Mouse (Mus musculus): ENCODE measurements around the gene Xkr7. TPM values are rescaled to one million over a fixed set of nuclear protein-coding genes. Genes with fewer than 3 reads are reported as not detected.

Gene Xkr7
- polyA plus RNA-seq, 1 experiment: not detected

- WGBS: 70% methylated on average over 4 of the region's 4 CpGs
These were observed 18.3 kb downstream of the Xkr7 start for GRCm38 (mm10) chr2:153049997-153050358.

GRCm38 (mm10) chr2:153051095-153051494 is 19.4 kb downstream of the Xkr7 start:
- TF ChIP-seq POLR2A (IDR thresholded peaks at IDR 0.05; ENCODE audit: borderline replicate concordance, extremely low read depth, low read depth, low read length): no peak
- TF ChIP-seq CTCF (IDR thresholded peaks at IDR 0.05; ENCODE audit: insufficient read depth, low read length): no peak
- Histone ChIP-seq H3K4me1 (ENCODE audit: control insufficient read depth, insufficient read depth, low read length) (no peaks in the 10 kb centered on the region), H3K4me3 (replicated peaks; ENCODE audit: extremely low read depth, low read depth, low read length) (no peak overlapping the region)
- WGBS: 76% methylated on average over 6 of the region's 6 CpGs
- no peak for DNase-seq

More at GRCm38 (mm10) chr2:153049997-153050358, 18.3 kb downstream of the Xkr7 start:
- TF ChIP-seq POLR2A (IDR thresholded peaks at IDR 0.05; ENCODE audit: borderline replicate concordance, extremely low read depth, low read depth, low read length) (no peak), CTCF (IDR thresholded peaks at IDR 0.05; ENCODE audit: insufficient read depth, low read length) (no peak)
- H3K4me3 ChIP-seq (replicated peaks; ENCODE audit: extremely low read depth, low read depth, low read length): no peak overlapping the region
- DNase-seq: no peak
- H3K4me1 ChIP-seq (ENCODE audit: control insufficient read depth, insufficient read depth, low read length): no peaks in the 10 kb centered on the region

GRCm38 (mm10) chr2:153051537-153051936 is 19.9 kb downstream of the Xkr7 start:
- no peak for TF ChIP-seq CTCF (IDR thresholded peaks at IDR 0.05; ENCODE audit: insufficient read depth, low read length)
- TF ChIP-seq POLR2A (IDR thresholded peaks at IDR 0.05; ENCODE audit: borderline replicate concordance, extremely low read depth, low read depth, low read length): no peak
- WGBS: 65% methylated on average over 9 of the region's 9 CpGs
- Histone ChIP-seq H3K4me3 (replicated peaks; ENCODE audit: extremely low read depth, low read depth, low read length) (no peak overlapping the region), H3K4me1 (ENCODE audit: control insufficient read depth, insufficient read depth, low read length) (no peaks in the 10 kb centered on the region)
- no peak for DNase-seq

- 11% methylated on average over 30 of the region's 30 CpGs for WGBS
- no peak for DNase-seq
- no peak for TF ChIP-seq CTCF (IDR thresholded peaks at IDR 0.05; ENCODE audit: insufficient read depth, low read length)
- TF ChIP-seq POLR2A (IDR thresholded peaks at IDR 0.05; ENCODE audit: borderline replicate concordance, extremely low read depth, low read depth, low read length): no peak
- no peaks in the 10 kb centered on the region for H3K4me1 ChIP-seq (ENCODE audit: control insufficient read depth, insufficient read depth, low read length)
- no peak overlapping the region for H3K4me3 ChIP-seq (replicated peaks; ENCODE audit: extremely low read depth, low read depth, low read length)
These were observed 21.2 kb downstream of the Xkr7 start for GRCm38 (mm10) chr2:153052700-153053351.

GRCm38 (mm10) chr2:153053896-153054295 is 22.2 kb downstream of the Xkr7 start:
- DNase-seq: no peak
- Histone ChIP-seq H3K4me1 (ENCODE audit: control insufficient read depth, insufficient read depth, low read length) (no peaks in the 10 kb centered on the region), H3K4me3 (replicated peaks; ENCODE audit: extremely low read depth, low read depth, low read length) (no peak overlapping the region)
- WGBS: 90% methylated on average over 8 of the region's 8 CpGs
- no peak for TF ChIP-seq CTCF (IDR thresholded peaks at IDR 0.05; ENCODE audit: insufficient read depth, low read length)

- 55% methylated on average over 6 of the region's 6 CpGs for WGBS
- DNase-seq: no peak
- TF ChIP-seq POLR2A (IDR thresholded peaks at IDR 0.05; ENCODE audit: borderline replicate concordance, extremely low read depth, low read depth, low read length) (no peak), CTCF (IDR thresholded peaks at IDR 0.05; ENCODE audit: insufficient read depth, low read length) (no peak)
- Histone ChIP-seq H3K4me3 (replicated peaks; ENCODE audit: extremely low read depth, low read depth, low read length) (no peak overlapping the region), H3K4me1 (ENCODE audit: control insufficient read depth, insufficient read depth, low read length) (no peaks in the 10 kb centered on the region)
These were observed 23.7 kb downstream of the Xkr7 start for GRCm38 (mm10) chr2:153055270-153055920.

- DNase-seq: no peak
- no peak overlapping the region for H3K4me3 ChIP-seq (replicated peaks; ENCODE audit: extremely low read depth, low read depth, low read length)
- TF ChIP-seq CTCF (IDR thresholded peaks at IDR 0.05; ENCODE audit: insufficient read depth, low read length): no peak
- no peak for TF ChIP-seq POLR2A (IDR thresholded peaks at IDR 0.05; ENCODE audit: borderline replicate concordance, extremely low read depth, low read depth, low read length)
- WGBS: 72% methylated on average over 4 of the region's 4 CpGs
- H3K4me1 ChIP-seq (ENCODE audit: control insufficient read depth, insufficient read depth, low read length): no peaks in the 10 kb centered on the region
These were observed 26.7 kb downstream of the Xkr7 start for GRCm38 (mm10) chr2:153058365-153058764.

GRCm38 (mm10) chr2:153060216-153060615 is 28.6 kb downstream of the Xkr7 start:
- H3K4me3 ChIP-seq (replicated peaks; ENCODE audit: extremely low read depth, low read depth, low read length): no peak overlapping the region
- no peak for DNase-seq
- no peak for TF ChIP-seq CTCF (IDR thresholded peaks at IDR 0.05; ENCODE audit: insufficient read depth, low read length)
- no peak for TF ChIP-seq POLR2A (IDR thresholded peaks at IDR 0.05; ENCODE audit: borderline replicate concordance, extremely low read depth, low read depth, low read length)
- WGBS: 64% methylated on average over 7 of the region's 7 CpGs
- H3K4me1 ChIP-seq (ENCODE audit: control insufficient read depth, insufficient read depth, low read length): peaks cover 4% of the 10 kb centered on the region; the same call in 1 of the 2 replicates

GRCm38 (mm10) chr2:153063394-153063793 is 31.7 kb downstream of the Xkr7 start:
- H3K4me3 ChIP-seq (replicated peaks; ENCODE audit: extremely low read depth, low read depth, low read length): no peak overlapping the region
- 55% methylated on average over 3 of the region's 3 CpGs for WGBS
- DNase-seq: no peak
- peaks cover 4% of the 10 kb centered on the region; the same call in 1 of the 2 replicates for H3K4me1 ChIP-seq (ENCODE audit: control insufficient read depth, insufficient read depth, low read length)
- TF ChIP-seq CTCF (IDR thresholded peaks at IDR 0.05; ENCODE audit: insufficient read depth, low read length): no peak
- TF ChIP-seq POLR2A (IDR thresholded peaks at IDR 0.05; ENCODE audit: borderline replicate concordance, extremely low read depth, low read depth, low read length): no peak
